In the genomic region with DNA sequence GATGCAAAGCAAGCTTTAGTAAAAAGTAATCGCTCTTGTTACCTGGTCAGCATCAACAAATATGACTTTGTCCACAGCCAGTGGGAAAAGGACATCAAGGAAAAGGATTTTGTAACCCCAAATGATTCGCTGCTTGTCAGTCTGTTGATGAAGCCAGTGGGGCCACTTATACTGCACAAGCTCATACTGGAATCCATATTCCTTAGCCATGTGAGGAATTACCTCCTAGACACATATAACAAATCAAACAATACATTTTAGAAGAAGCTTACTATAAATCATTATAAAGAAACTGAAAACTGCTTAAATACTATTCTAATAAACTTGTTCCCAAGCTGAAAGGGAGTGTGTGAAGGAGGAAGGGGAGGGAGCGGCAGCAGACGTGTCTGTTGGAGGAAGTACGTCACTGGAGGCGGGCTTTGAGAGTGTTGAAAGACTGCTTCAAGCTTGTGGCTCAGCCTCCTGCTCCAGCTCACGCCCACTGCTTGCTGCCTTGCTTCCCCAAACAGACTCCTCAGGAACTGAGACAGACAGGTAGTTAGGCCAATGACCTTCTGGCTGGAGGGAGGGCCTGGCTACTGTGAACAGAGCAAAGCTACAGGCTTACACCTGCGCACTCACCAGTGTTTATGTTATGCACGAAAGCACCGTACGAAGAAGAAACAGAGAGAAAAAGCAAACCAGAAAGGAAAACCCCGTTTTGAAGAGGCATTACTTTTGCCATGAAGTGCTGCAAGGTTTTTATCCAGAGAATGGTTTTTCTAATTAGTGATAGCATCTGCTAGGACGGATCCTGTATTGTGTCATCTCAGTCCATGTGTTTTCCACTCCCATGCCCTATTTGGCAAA, we compare ENCODE assay signal across 8 mouse cellular contexts.
DNase-seq lines count a peak whose midpoint lies in the region; ATAC-seq lines count a peak whose summit lies in the region.

No protein-coding gene starts in this region.

- peaks cover 16% of the 10 kb centered on the region for H3K36me3 ChIP-seq in hindbrain, embryonic 13.5 days

- peak; percentile 95 for DNase-seq in WW6 (ENCODE audit: low read depth, low spot score)
- DNase-seq in cerebellum, postnatal 36 days = peak; percentile 98 to 99
- peak; percentile 96 to 97 for DNase-seq in frontal cortex, postnatal 25 days (ENCODE audit: low spot score in 2 of 2)
- DNase-seq in layer of hippocampus, postnatal 14 days (ENCODE audit: low spot score in 2 of 2) = peak; percentile 93 to 98
- DNase-seq in lung, postnatal 10 days = peak; percentile 99
- peak; percentile 92 for DNase-seq in ovary, postnatal 36 days (ENCODE audit: low spot score)
- peak; percentile 96 for DNase-seq in thymus, postnatal 14 days

- H3K27me3 ChIP-seq in hindbrain, embryonic 13.5 days = no peaks in the 10 kb centered on the region

- H3K4me2 ChIP-seq in hindbrain, embryonic 13.5 days = peak overlapping the region; percentile 70

- H3K9me3 ChIP-seq in hindbrain, embryonic 13.5 days = no peaks in the 10 kb centered on the region

- ATAC-seq in hindbrain, embryonic 13.5 days (ENCODE audit: low FRiP score) = peak; percentile 99

- H3K27ac ChIP-seq in hindbrain, embryonic 13.5 days = peak overlapping the region; percentile 74

- peaks cover 15% of the 10 kb centered on the region for H3K4me1 ChIP-seq in hindbrain, embryonic 13.5 days (replicated peaks)

- peak overlapping the region; percentile 49 for H3K4me3 ChIP-seq in hindbrain, embryonic 13.5 days

- under 1% methylated on average over 13 of the region's 13 CpGs for WGBS in hindbrain, embryonic 13.5 days

- H3K9ac ChIP-seq in hindbrain, embryonic 13.5 days = peak overlapping the region; percentile 68

Comparison
In these comparisons a context has a peak if more than half of its experiments do, and no peak if none do; other contexts are left out.
1. Peak in every context shown above with its lines: DNase-seq, ATAC-seq, H3K4me3 ChIP-seq and H3K27ac ChIP-seq.